Mouse (Mus musculus) Patski (cell line): ENCODE results near the gene Il6st. TPM values are rescaled to one million over a fixed set of nuclear protein-coding genes. Genes with fewer than 3 reads are reported as not detected.

Experiments used
- ATAC-seq: fragments of 100-300 bp; one replicate; pipeline ENCODE4 v1.8.0; 2021
- CTCF ChIA-PET: fragments of 350-600 bp; sonication (Branson Sonifier 250); formaldehyde crosslinking; loops from one replicate; lab custom pipeline; 2022; ENCODE audit warnings: inconsistent platforms; lab: Charles Lee
- POLR2A ChIA-PET: fragments of 350-600 bp; sonication (Branson Sonifier 250); formaldehyde crosslinking; loops from one replicate; lab custom pipeline; 2022; ENCODE audit warnings: antibody characterized with exemption, inconsistent platforms; lab: Charles Lee
- DNase-seq: peaks from one replicate; pipeline ENCODE4 v3.0.0-alpha.2; 2011; ENCODE audit warnings: low read depth, low spot score
- H3K27me3 ChIP-seq: fragments of 371-371 bp; one replicate; pipeline ENCODE4 v1.5.1; 2021
- CTCF ChIP-seq: fragments of 100-300 bp; IDR thresholded peaks from one replicate; pipeline ENCODE4 v1.5.1; 2021
- in situ Hi-C: fragments of 300-500 bp; cut with MboI; formaldehyde crosslinking; loops from 3 replicates; pipeline ENCODE4 v1.11.1; 2018; ENCODE audit warnings: low pct_unique_long_range_greater_than_20kb, mixed read lengths
- polyA plus RNA-seq: library from polyadenylated mRNA; unstranded; gene quantifications from one replicate; pipeline ENCODE4 v1.2.3, GENCODE M21; 2021

Gene Il6st
- polyA plus RNA-seq, 1 experiment from 2014 or later, result 125 TPM

DNA sequence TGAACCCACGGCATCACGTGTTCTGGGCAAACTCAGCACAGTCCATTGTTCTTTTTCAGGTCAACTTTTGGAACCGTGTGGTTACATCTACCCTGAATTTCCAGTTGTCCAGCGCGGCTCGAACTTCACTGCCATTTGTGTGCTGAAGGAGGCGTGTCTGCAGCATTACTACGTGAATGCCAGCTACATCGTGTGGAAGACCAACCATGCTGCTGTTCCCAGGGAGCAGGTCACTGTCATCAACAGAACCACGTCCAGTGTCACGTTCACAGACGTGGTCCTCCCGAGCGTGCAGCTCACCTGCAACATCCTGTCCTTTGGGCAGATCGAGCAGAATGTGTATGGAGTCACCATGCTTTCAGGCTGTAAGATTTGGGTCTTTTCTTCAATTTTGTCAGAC lies 16.1 kb downstream of the Il6st start:
- CTCF ChIA-PET, result no interaction called here
- ATAC-seq (no peak), DNase-seq (no peak)
- POLR2A ChIA-PET, result interaction anchor here (0.7 kb wide), 1 partner anchor 709 kb away, joined by 3 read pairs; no protein-coding TSS in a partner anchor
- H3K27me3 ChIP-seq, result no peaks in the 10 kb centered on the region
- no peak for TF ChIP-seq CTCF
- in situ Hi-C loops, result no loop called here

DNA sequence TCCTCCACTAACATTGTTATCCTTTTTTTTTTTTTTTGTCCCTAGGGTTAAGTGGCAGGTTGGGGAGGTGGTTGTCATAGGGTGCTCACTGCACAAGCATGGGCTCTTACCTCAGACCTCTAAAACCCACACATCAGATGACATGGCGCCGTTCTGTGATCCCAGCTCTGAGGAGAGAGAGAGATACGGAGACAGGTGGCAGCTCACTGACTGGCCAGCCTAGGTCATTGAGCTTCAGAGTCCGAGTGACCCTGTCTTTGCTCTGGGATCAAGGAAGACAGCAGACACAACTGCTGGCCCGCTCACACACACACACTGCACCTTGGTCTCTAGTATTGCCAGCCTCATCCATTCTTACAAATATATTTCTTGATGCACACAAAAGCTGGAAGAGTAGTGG lies 18.7 kb downstream of the Il6st start:
- CTCF ChIA-PET, result no interaction called here
- no peak for TF ChIP-seq CTCF
- ATAC-seq (no peak), DNase-seq (no peak)
- in situ Hi-C loops, result no loop called here
- H3K27me3 ChIP-seq, result no peaks in the 10 kb centered on the region
- POLR2A ChIA-PET, result no interaction called here

DNA sequence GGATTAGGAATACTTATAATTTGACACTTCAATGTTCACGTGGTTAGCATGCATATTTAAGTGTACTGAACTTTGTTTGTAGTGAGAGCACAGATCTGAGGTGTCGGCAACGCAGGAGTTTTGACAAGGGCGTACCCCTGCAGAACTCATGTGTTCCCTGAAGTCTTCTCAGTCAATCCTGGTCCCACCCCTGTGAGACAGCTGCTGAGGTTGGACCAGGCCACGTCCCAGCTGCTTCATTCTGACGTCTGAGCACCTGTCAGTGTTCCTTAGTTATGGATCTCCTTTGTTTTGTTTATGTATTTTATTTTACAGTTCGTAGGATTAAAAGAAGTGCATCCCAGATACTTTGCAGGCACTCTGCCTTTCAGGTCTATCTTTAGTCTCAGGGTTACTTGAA lies 19.1 kb downstream of the Il6st start:
- CTCF ChIA-PET, result no interaction called here
- in situ Hi-C loops, result no loop called here
- POLR2A ChIA-PET, result no interaction called here
- TF ChIP-seq CTCF, result no peak
- no peaks in the 10 kb centered on the region for H3K27me3 ChIP-seq
- DNase-seq, result no peak
- no peak for ATAC-seq

DNA sequence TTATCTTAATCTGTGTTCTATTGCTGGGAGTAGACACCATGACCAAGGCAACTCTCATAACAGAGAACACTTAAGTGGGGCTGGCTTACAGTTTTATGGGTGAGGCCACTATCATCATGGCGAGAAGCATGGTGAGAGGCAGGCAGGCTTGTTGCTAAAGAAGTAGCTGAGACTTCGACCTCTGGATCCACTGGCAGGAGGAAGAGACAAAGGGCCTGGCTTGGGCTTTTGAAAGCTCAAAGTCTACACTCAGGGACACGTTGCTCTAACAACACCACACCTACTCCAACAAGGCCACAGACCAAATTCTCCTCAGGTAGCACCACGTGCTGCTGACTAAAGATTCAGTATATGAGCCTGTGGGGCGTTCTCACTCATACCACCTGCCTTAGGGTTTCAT lies 22.4 kb downstream of the Il6st start:
- H3K27me3 ChIP-seq, result no peaks in the 10 kb centered on the region
- no peak for DNase-seq
- TF ChIP-seq CTCF, result no peak
- CTCF ChIA-PET, result interaction anchor here (0.9 to 1.2 kb wide), 2 partner anchors 18 to 177 kb away, joined by 3 read pairs; no protein-coding TSS in a partner anchor
- no peak for ATAC-seq
- POLR2A ChIA-PET, result no interaction called here
- in situ Hi-C loops, result no loop called here

DNA sequence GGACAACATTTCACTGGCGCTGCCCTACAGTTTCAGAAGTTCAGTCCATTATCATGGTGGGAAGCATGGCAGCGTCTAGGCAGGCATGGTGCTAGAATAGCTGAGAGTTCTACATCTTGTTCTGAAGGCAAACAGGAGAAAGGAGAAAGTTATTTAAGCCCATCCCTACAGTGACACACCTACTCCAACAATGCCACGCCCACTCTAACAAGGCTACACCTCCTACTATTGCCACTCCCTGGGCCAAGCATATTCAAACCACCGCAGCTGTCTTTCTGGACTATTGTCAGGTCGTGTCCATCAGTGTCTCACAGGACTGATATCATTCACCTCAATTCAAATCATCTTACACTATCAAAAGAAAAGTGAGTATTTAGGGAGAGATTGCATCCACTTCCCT lies 22.8 kb downstream of the Il6st start:
- CTCF ChIA-PET, result interaction anchor here (1.2 kb wide), 1 partner anchor 19 kb away, joined by 3 read pairs; no protein-coding TSS in a partner anchor
- H3K27me3 ChIP-seq, result no peaks in the 10 kb centered on the region
- ATAC-seq (no peak), DNase-seq (no peak)
- TF ChIP-seq CTCF, result no peak
- POLR2A ChIA-PET, result no interaction called here
- in situ Hi-C loops, result no loop called here

DNA sequence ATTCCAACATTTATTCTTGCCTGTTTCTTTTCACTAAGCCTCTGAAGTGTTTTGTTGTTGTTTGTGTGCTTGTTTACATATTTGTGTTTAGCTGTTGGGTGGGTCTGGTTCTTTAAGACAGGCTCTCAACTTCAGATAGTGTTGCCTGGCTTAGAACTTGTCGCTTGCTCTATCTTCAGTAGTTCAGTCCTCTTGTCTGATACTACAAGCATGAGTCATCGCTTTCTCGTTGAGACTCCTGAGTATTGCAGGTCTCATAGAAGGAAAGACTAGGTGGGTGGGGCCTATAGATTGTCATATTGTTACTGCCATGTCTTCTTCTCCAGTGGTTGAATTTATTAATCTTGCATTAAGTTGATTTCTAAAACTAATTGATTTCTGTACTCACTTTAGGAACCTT lies 26.2 kb downstream of the Il6st start:
- POLR2A ChIA-PET, result interaction anchor here (0.7 kb wide), 1 partner anchor 195 kb away, joined by 4 read pairs; no protein-coding TSS in a partner anchor
- DNase-seq, result no peak
- CTCF ChIA-PET, result interaction anchor here (1.3 kb wide), 1 partner anchor 20 kb away, joined by 3 read pairs; no protein-coding TSS in a partner anchor
- H3K27me3 ChIP-seq, result no peaks in the 10 kb centered on the region
- ATAC-seq, result no peak
- in situ Hi-C loops, result no loop called here
- no peak for TF ChIP-seq CTCF

DNA sequence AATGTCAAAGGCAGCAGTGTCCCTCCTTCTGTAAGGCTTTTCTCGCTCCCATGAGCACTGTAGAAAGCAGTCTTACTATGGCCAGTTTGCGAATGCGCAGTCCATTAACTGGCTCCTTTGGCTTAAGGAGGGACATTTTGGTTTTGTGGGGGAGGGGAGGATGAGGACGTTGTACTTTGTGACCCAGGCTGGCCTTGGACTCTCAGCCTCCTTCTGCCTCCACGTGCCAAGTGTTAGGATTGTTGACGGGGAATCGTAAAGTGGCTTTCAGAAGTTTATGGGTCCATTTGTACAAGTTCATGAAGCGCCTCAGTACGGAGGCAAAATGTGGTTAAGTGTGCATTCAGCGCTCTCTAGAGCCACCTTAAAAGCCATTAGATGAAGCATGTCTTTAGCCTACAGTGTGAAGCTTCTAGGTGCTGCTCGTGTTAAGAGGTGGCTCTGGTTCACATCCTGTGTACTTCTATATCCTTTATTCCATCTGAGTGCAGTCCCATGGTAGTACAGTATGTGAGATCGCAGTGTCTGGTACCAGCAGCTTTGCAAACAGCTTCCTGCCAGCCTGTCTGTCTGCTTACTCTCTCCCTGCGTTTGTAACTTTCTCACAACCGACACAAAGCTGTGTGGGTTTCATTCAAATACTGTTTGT lies 27.9 kb downstream of the Il6st start:
- DNase-seq (no peak), ATAC-seq (no peak)
- in situ Hi-C loops, result no loop called here
- ChIA-PET CTCF (no interaction called here), POLR2A (no interaction called here)
- TF ChIP-seq CTCF, result no peak
- H3K27me3 ChIP-seq, result no peaks in the 10 kb centered on the region

DNA sequence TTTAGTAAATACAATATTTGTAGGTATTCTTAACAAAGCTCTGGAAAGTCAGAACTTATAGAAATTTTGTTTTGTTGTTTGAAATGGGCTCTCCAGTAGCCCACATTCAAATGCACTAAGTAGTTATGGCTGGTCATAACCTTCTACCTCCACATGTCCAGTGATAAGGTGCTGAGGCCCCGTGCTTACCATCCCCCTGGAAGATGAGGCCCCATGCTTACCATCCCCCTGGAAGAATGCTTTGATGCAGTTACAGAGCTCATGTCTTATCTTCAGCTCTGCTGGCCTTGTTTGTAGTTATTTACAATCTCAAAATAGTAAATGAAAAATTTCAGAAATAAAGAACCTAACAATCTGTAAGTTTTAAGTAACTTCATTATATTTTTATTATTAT lies 28.4 kb downstream of the Il6st start:
- no peak for TF ChIP-seq CTCF
- ChIA-PET POLR2A (no interaction called here), CTCF (no interaction called here)
- no peak for DNase-seq
- no peaks in the 10 kb centered on the region for H3K27me3 ChIP-seq
- in situ Hi-C loops, result no loop called here
- ATAC-seq, result no peak

DNA sequence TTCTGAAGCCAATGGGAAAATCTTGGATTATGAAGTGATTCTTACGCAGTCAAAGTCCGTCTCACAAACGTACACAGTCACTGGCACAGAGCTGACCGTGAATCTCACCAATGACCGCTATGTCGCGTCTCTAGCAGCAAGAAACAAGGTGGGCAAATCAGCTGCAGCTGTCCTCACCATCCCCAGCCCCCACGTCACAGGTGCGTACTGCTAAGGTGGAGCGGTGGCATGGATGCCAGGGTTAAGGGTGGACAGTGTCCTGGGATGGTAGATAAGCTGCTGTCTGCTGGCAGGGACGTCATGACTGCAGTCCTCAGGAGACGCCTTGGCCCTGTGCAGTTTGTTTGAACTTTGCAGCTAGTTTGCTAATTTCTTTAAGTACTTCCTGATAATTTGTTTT lies 30.7 kb downstream of the Il6st start:
- ChIA-PET POLR2A (no interaction called here), CTCF (interaction anchor here (1.2 to 1.6 kb wide), 2 partner anchors 35 to 166 kb away, joined by 3 read pairs; no protein-coding TSS in a partner anchor)
- ATAC-seq (no peak), DNase-seq (no peak)
- H3K27me3 ChIP-seq, result no peaks in the 10 kb centered on the region
- in situ Hi-C loops, result no loop called here
- no peak for TF ChIP-seq CTCF

DNA sequence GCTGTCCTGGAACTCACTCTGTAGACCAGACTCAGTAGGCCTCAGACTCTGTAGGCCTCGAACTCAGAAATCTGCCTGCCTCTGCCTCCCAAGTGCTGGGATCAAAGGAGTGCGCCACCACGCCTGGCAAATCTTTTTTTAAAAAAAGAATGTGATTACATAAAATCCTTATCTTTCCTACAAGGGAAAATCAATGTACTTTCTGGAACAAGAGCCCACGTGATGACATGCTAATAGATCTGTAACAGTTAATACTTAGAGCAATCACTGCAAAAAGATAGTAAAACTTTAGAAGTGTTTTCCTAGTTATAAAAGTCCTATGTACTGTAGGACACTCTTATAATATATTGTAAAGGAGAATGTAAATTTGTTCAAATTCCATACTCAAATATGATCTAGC lies 36.2 kb downstream of the Il6st start:
- in situ Hi-C loops, result no loop called here
- H3K27me3 ChIP-seq, result no peaks in the 10 kb centered on the region
- ChIA-PET POLR2A (no interaction called here), CTCF (no interaction called here)
- ATAC-seq (no peak), DNase-seq (no peak)
- no peak for TF ChIP-seq CTCF

DNA sequence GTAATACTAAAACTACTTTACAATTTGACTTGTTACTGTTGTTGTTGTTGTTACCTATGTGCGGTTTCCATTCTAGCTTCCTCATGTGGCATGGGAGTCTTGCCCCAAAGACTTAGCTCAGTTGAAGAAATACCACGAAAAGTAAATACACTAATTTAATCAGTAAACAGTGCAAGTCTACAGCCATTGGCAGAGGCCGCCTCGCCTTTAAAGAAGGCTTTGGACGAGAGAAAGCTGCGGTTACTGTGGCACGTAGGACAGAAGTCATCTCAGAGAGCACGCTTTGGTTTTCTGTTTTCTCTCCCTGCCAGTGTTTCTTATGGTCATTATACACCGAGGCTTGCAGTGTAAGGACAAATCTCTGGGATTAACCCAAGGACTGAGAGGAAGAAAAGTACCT lies 36.6 kb downstream of the Il6st start:
- ATAC-seq, result no peak
- CTCF ChIA-PET, result no interaction called here
- POLR2A ChIA-PET, result no interaction called here
- no peaks in the 10 kb centered on the region for H3K27me3 ChIP-seq
- DNase-seq, result no peak
- no peak for TF ChIP-seq CTCF
- in situ Hi-C loops, result no loop called here

DNA sequence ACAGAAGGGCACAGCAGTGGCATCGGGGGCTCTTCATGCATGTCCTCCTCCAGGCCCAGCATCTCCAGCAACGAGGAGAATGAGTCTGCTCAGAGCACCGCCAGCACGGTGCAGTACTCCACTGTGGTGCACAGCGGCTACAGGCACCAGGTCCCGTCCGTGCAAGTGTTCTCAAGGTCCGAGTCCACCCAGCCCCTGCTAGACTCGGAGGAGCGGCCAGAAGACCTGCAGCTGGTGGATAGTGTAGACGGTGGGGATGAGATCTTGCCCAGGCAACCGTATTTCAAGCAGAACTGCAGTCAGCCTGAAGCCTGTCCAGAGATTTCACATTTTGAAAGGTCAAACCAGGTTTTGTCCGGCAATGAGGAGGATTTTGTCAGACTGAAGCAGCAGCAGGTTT lies 40.0 kb downstream of the Il6st start:
- DNase-seq (no peak), ATAC-seq (no peak)
- ChIA-PET POLR2A (no interaction called here), CTCF (interaction anchor here (1.0 kb wide), 1 partner anchor 26 kb away, joined by 4 read pairs; no protein-coding TSS in a partner anchor)
- H3K27me3 ChIP-seq, result no peaks in the 10 kb centered on the region
- in situ Hi-C loops, result no loop called here
- TF ChIP-seq CTCF, result no peak
